Mouse (Mus musculus): ENCODE results near the gene Rdh13.

GRCm38 (mm10) chr7:4491308-4491707, 45.9 kb upstream of the Rdh13 start:
- no peak for TF ChIP-seq POLR2A (IDR thresholded peaks at IDR 0.05; ENCODE audit: borderline replicate concordance, extremely low read depth, insufficient read depth, insufficient read length, poor library complexity, severe bottlenecking)
- TF ChIP-seq CTCF (IDR thresholded peaks at IDR 0.05; ENCODE audit: borderline replicate concordance, extremely low read depth, insufficient read depth, insufficient read length): no peak

Data from brain, embryonic 14.5 days (tissue).